Mouse (Mus musculus) ES-E14 (cell line): ENCODE measurements at regions not wholly inside any gene's neighbourhood (a gene's known extent, or its start where the extent isn't known, plus 50 kb on each side); places are given as distances from the start of the nearest gene placed in this dataset.
A peak's percentile ranks its signal among the peaks of the same experiment; 100 is the strongest.

Source experiments
- DNase-seq: peaks from one replicate; pipeline ENCODE4 v3.0.0-alpha.2; 2013; ENCODE audit warnings: low read depth, low spot score
- H3K27ac ChIP-seq: 2 replicates; pipeline ENCODE4 v1.5.1; 2012; ENCODE audit warnings: low read depth, mild to moderate bottlenecking, low read length, moderate library complexity, mixed read lengths; ENCODE audit not compliant: poor library complexity, insufficient read depth, severe bottlenecking
- H3K36me3 ChIP-seq: 2 replicates; pipeline ENCODE4 v1.6.1; 2012; ENCODE audit warnings: mild to moderate bottlenecking, low read length, moderate library complexity, mixed read lengths; ENCODE audit not compliant: control insufficient read depth, poor library complexity, insufficient read depth, severe bottlenecking
- H3K4me1 ChIP-seq, 2 experiments: fragments of 150-350 bp in 1 of 2; sonication (generic) in 1 of 2; 2 replicates each; pipeline ENCODE4 v1.6.1; 2012; ENCODE audit warnings: low read length in 2 of 2, mild to moderate bottlenecking in 1 of 2, mixed read lengths in 1 of 2; ENCODE audit not compliant: control insufficient read depth in 2 of 2, insufficient read depth in 2 of 2, poor library complexity in 1 of 2
- H3K4me3 ChIP-seq, 2 experiments: fragments of 150-350 bp in 1 of 2; sonication (generic) in 1 of 2; 2 replicates each; pipeline ENCODE4 v1.5.1; 2012; ENCODE audit warnings: low read length in 2 of 2, low read depth in 1 of 2, mild to moderate bottlenecking in 1 of 2, mixed read lengths in 1 of 2; ENCODE audit not compliant: insufficient read depth in 1 of 2, poor library complexity in 1 of 2, severe bottlenecking in 1 of 2
- H3K9ac ChIP-seq: 2 replicates; pipeline ENCODE4 v1.6.1; 2012; ENCODE audit warnings: low read depth, mild to moderate bottlenecking, low read length, mixed read lengths; ENCODE audit not compliant: poor library complexity, insufficient read depth, severe bottlenecking
- H3K9me3 ChIP-seq: fragments of 150-350 bp; sonication (generic); 2 replicates; pipeline ENCODE4 v1.6.1; 2012; ENCODE audit warnings: low read depth, mild to moderate bottlenecking, low read length; ENCODE audit not compliant: control insufficient read depth, insufficient read depth
- CHD2 ChIP-seq: IDR thresholded peaks from 2 replicates; pipeline ENCODE4 v1.6.1; 2014; ENCODE audit warnings: mild to moderate bottlenecking, low read depth, low read length, inconsistent platforms
- HCFC1 ChIP-seq: IDR thresholded peaks from 2 replicates; pipeline ENCODE4 v1.6.1; 2012; ENCODE audit warnings: low read length, inconsistent platforms, borderline replicate concordance; ENCODE audit not compliant: insufficient read depth
- MAFK ChIP-seq: IDR thresholded peaks from 2 replicates; pipeline ENCODE4 v1.6.1; 2014; ENCODE audit warnings: mild to moderate bottlenecking, low read depth, low read length, inconsistent platforms; ENCODE audit not compliant: insufficient read depth
- ZC3H11A ChIP-seq: IDR thresholded peaks from 2 replicates; pipeline ENCODE4 v1.6.1; 2012; ENCODE audit warnings: low read depth, mild to moderate bottlenecking, inconsistent platforms, low read length, borderline replicate concordance
- ZNF384 ChIP-seq: IDR thresholded peaks from 2 replicates; pipeline ENCODE4 v1.6.1; 2012; ENCODE audit warnings: low read depth, low read length, inconsistent platforms
- in situ Hi-C, 2 experiments: fragments of 600-800 bp; cut with MboI; formaldehyde crosslinking; loops; one replicate each; pipeline ENCODE4 v1.15.1; 2025; ENCODE audit warnings: low sequenced_read_pairs in 2 of 2, inconsistent platforms in 1 of 2; ENCODE audit not compliant: unreplicated experiment in 2 of 2

DNA sequence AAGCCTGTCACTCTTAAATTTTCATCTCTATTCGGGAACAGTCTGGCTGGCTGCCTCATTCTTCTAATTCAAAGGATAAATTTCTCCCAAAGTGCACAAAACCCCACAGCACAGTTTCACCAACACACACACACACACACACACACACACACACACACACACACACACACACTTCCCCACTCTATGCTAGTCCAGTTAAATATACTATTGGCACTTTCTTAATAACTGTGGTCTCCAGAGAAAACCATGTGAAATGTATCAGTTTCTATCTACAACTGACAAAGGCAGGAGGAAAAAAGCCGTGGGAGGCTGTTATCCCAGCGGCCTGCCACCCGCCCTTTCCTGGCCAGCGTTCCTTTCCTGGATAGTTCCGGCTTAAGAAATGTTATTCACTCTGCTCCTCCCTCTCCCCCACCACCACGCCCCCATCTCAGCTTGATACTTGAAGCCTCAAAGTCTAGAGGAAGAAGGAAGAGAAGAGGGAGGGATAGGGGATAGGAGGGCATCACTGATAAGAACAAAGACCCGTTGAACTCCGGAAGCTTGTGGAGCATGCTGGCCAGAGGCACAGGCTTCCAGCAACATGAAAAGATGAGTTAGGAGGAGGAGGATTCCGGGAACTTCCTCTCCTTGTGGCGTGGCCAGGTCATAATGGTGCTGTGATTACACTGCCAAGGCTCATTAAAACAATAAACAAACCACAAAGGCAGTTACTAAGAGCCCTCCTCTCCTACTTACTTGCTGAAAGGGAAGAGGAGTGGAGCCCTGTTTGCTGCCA, 345.8 kb downstream of the Mctp2 start:
- in situ Hi-C loops, result no loop called here
- Histone ChIP-seq H3K9ac (no peak overlapping the region), H3K27ac (peak overlapping the region; percentile 49; the same call in 1 of the 2 replicates), H3K36me3 (no peaks in the 10 kb centered on the region), H3K9me3 (no peaks in the 10 kb centered on the region), H3K4me1 (peaks cover 0 to 3% of the 10 kb centered on the region in 2 experiments; a peak in 3 of 4 replicates), H3K4me3 (no peak overlapping the region)
- no peak for TF ChIP-seq MAFK
- 0 out of 2 replicates have a peak, but pooled peaks have one; percentile 3 for TF ChIP-seq ZNF384
- peak; percentile 89 for DNase-seq

DNA sequence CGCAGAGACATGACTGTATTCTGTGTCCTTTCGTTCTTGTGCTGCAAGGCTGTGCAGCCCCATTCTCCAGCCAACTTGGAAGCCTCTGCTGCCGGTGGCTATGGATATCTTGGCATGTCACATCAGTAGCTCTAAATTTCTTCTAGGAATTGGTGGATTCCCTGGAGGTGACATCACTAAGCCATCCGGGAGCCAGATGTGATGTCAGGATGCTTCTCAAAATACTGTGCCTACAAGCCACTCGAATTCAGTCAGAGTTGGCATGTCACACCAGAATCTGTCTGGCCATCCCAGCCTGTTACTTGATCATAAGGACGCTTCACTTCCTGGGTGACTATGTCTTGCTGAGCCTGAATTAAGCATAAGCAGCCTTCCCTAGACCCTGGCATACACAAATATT, 359.9 kb downstream of the Mctp2 start:
- Histone ChIP-seq H3K9me3 (no peaks in the 10 kb centered on the region), H3K36me3 (no peaks in the 10 kb centered on the region), H3K4me1 (no peaks in the 10 kb centered on the region), H3K4me3 (no peak overlapping the region), H3K27ac (no peak overlapping the region), H3K9ac (no peak overlapping the region)
- TF ChIP-seq CHD2 (no peak), MAFK (no peak), ZNF384 (no peak), HCFC1 (no peak), ZC3H11A (no peak)
- in situ Hi-C loops, result no loop called here
- no peak for DNase-seq

- DNase-seq, result no peak
- no peak overlapping the region for H3K9ac ChIP-seq
- TF ChIP-seq MAFK (no peak), HCFC1 (no peak), CHD2 (no peak), ZC3H11A (no peak), ZNF384 (no peak)
- H3K36me3 ChIP-seq, result no peaks in the 10 kb centered on the region
- H3K4me3 ChIP-seq, result no peak overlapping the region
- H3K27ac ChIP-seq, result no peak overlapping the region
- H3K4me1 ChIP-seq, result no peaks in the 10 kb centered on the region
- in situ Hi-C loops, result no loop called here
- no peaks in the 10 kb centered on the region for H3K9me3 ChIP-seq
Measured at GRCm38 (mm10) chr7:71943078-71944042, 363.0 kb downstream of the Mctp2 start.

DNA sequence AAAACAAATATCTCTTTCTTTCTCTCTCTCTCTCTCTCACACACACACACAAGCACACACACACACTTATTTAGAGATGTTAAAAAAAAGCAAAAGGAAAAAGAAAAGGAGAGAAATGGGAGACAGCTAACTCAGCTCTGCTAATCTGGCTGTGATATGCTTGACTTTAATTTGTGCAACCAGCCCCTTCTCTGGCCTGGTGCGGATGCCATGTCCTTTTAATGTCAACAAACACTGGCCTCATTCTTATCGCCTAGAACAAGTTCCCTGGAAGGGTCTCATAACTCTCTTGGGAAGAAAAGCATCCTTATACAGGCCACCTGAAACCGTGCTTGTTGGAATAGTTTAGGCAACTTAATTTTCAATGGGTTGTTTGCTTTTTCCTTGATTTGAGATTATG, 368.7 kb downstream of the Mctp2 start:
- Histone ChIP-seq H3K4me1 (no peaks in the 10 kb centered on the region), H3K36me3 (no peaks in the 10 kb centered on the region), H3K27ac (no peak overlapping the region), H3K9me3 (no peaks in the 10 kb centered on the region), H3K4me3 (no peak overlapping the region), H3K9ac (no peak overlapping the region)
- no peak for TF ChIP-seq MAFK
- no peak for TF ChIP-seq ZNF384
- no peak for TF ChIP-seq HCFC1
- no peak for TF ChIP-seq CHD2
- no peak for TF ChIP-seq ZC3H11A
- DNase-seq, result no peak
- in situ Hi-C loops, result no loop called here
